Mouse (Mus musculus): ENCODE results near the gene Gpr143. TPM values are rescaled to one million over a fixed set of nuclear protein-coding genes. Genes with fewer than 3 reads are reported as not detected.

Gpr143 gene
- polyA plus RNA-seq, 1 experiment from 2014 or later: 0.83 TPM

Other genes starting within 250 kb of the Gpr143 start
- not detected in 2 replicates for gene Cldn34a, start 218.6 kb upstream of the Gpr143 start, polyA plus RNA-seq (2015; fragmentation: Nextera tagmentation; extraction: Ambion mirVana)
- gene Shroom2, start 12.5 kb upstream of the Gpr143 start, polyA plus RNA-seq (2015; fragmentation: Nextera tagmentation; extraction: Ambion mirVana): 5.5 and 5.7 TPM in 2 replicates
- 1.2 TPM in 2 replicates for gene Usp51, start 224.5 kb downstream of the Gpr143 start, polyA plus RNA-seq (2015; fragmentation: Nextera tagmentation; extraction: Ambion mirVana)

Measured in embryonic facial prominence, embryonic 15.5 days (tissue).